Mouse (Mus musculus): ENCODE results near the gene Tex46.

DNA sequence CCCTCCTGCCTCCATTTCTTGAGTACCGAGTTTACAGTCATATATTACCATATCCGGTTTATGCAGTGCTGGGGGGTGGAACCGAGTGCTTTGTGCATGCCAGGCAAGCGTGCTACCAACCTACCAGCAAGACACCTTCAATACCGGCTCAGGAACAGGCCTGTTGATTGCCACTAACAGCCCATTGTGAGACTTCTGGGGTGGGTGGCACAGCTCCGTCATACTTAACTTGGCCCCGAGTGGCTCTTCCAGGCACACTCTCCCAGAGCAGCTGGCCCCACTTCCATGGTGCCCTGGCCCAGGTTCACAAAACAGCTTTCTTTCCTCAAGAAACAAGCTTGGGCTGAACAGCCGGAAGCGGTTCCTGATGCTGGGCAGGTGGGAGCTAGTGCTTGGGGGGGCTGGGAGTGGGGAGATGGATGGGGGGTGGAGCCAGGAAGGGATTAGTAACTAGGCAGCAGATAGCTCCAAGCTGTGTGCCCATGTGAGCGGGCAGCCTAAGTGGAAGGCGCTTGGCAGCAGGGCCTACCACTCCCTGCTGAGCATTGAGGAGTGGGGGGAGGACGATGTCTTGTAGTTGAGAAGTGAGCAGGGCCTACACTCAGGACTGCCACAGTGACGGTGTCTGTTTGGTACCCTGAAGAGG lies 41.8 kb downstream of the Tex46 start:
- TF ChIP-seq CTCF (IDR thresholded peaks at IDR 0.05; ENCODE audit: insufficient read depth, low read depth, low read length) (no peak), POLR2A (IDR thresholded peaks at IDR 0.05; ENCODE audit: insufficient read depth, low read depth, low read length) (no peak)

Measured in olfactory bulb, adult 2 months (tissue).